8 mouse cellular contexts compared by ENCODE assay signal in the genomic region with DNA sequence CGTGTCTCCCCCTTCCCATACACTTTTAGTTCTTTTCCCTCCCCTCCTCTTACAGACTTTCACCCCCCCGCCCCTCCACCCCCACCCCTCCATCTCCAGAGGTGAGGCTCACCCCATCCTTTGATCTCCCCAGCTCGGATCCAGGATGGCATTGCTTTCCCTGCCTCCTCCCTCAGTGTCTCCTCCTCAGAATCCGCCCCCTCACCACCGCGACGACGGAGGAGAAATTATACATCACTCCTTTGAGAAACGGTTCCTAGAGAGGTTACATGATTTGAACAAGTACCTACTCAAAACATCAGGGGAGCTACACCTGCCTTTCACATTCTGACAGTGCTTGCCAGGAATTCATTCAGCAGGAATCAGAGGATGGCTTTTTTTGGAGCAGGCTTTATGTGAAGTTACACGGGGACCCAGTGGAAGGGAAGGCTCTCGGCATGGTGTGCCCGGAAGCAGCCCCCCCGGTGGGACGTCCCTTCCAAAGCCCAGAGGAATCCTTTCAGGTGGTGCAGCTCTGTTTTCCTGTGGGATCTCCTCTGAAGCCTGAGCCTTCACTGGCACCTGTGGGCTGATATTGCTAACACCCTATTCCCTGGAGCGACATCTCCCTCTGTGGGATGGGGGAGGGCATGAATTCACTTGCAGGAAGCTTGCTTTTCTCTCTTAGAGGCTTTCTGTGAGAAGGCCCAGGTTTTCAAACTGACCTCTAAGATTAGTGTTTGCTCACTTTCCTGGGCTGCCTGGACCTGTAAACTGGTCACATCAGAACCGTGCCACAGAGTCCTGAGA. TPM values are rescaled to one million over a fixed set of nuclear protein-coding genes. Genes with fewer than 3 reads are reported as not detected.
DNase-seq lines count a peak whose midpoint lies in the region; ATAC-seq and TF ChIP-seq lines count a peak whose summit lies in the region.

No protein-coding gene starts in this region.

- no peaks in the 10 kb centered on the region for H3K27me3 ChIP-seq in kidney, adult 2 months (replicated peaks; ENCODE audit: control insufficient read depth, insufficient read depth, low read length)
- no peaks in the 10 kb centered on the region for H3K27me3 ChIP-seq in embryonic facial prominence, embryonic 15.5 days
- peaks cover 2% of the 10 kb centered on the region; the same call in 1 of the 2 replicates for H3K27me3 ChIP-seq in intestine, embryonic 16.5 days (replicated peaks; ENCODE audit: control insufficient read depth, insufficient read depth, low read length)
- H3K27me3 ChIP-seq in midbrain, embryonic 15.5 days (replicated peaks), result 0 out of 2 replicates have a peak, but pooled peaks cover 2% of the 10 kb centered on the region

- no peak overlapping the region for H3K4me3 ChIP-seq in kidney, adult 2 months (ENCODE audit: insufficient read depth, low read depth, low read length)
- peak overlapping the region; percentile 18 for H3K4me3 ChIP-seq in embryonic facial prominence, embryonic 15.5 days (replicated peaks)
- H3K4me3 ChIP-seq in intestine, embryonic 16.5 days (ENCODE audit: low read length), result no peak overlapping the region
- H3K4me3 ChIP-seq in midbrain, embryonic 15.5 days, result peak overlapping the region; percentile 19

- no peak overlapping the region for H3K27ac ChIP-seq in kidney, adult 2 months (ENCODE audit: insufficient read depth, low read depth, low read length)
- H3K27ac ChIP-seq in embryonic facial prominence, embryonic 15.5 days (replicated peaks), result no peak overlapping the region
- H3K27ac ChIP-seq in intestine, embryonic 16.5 days (ENCODE audit: low read length), result no peak overlapping the region
- H3K27ac ChIP-seq in midbrain, embryonic 15.5 days, result peak overlapping the region; percentile 45; the same call in 1 of the 2 replicates

- peak overlapping the region; percentile 35 for H3K4me2 ChIP-seq in embryonic facial prominence, embryonic 15.5 days (replicated peaks)
- peak overlapping the region; percentile 38 for H3K4me2 ChIP-seq in intestine, embryonic 16.5 days (ENCODE audit: low read depth, low read length)
- H3K4me2 ChIP-seq in midbrain, embryonic 15.5 days, result peak overlapping the region; percentile 47

- TF ChIP-seq POLR2A in kidney, adult 2 months (IDR thresholded peaks at IDR 0.05; ENCODE audit: low read depth, low read length), result no peak

- no peaks in the 10 kb centered on the region for H3K4me1 ChIP-seq in kidney, adult 2 months (ENCODE audit: control insufficient read depth, insufficient read depth, low read length)
- H3K4me1 ChIP-seq in embryonic facial prominence, embryonic 15.5 days, result peaks cover 26% of the 10 kb centered on the region; the same call in 1 of the 2 replicates
- peaks cover 10% of the 10 kb centered on the region for H3K4me1 ChIP-seq in intestine, embryonic 16.5 days (ENCODE audit: control insufficient read depth, insufficient read depth, low read length)
- peaks cover 32% of the 10 kb centered on the region for H3K4me1 ChIP-seq in midbrain, embryonic 15.5 days

- H3K9me3 ChIP-seq in embryonic facial prominence, embryonic 15.5 days (replicated peaks), result 0 out of 2 replicates have a peak, but pooled peaks cover 2% of the 10 kb centered on the region
- no peaks in the 10 kb centered on the region for H3K9me3 ChIP-seq in intestine, embryonic 16.5 days (ENCODE audit: control insufficient read depth, low read length)
- no peaks in the 10 kb centered on the region for H3K9me3 ChIP-seq in midbrain, embryonic 15.5 days

- 8% methylated on average over 16 of the region's 16 CpGs for WGBS in kidney, adult 2 months
- 8% methylated on average over 16 of the region's 16 CpGs for WGBS in embryonic facial prominence, embryonic 15.5 days
- 11% methylated on average over 16 of the region's 16 CpGs for WGBS in intestine, embryonic 16.5 days
- 5% methylated on average over 16 of the region's 16 CpGs for WGBS in midbrain, embryonic 15.5 days

- H3K36me3 ChIP-seq in kidney, adult 2 months (ENCODE audit: control insufficient read depth, insufficient read depth, low read length), result no peaks in the 10 kb centered on the region
- no peaks in the 10 kb centered on the region for H3K36me3 ChIP-seq in embryonic facial prominence, embryonic 15.5 days
- H3K36me3 ChIP-seq in intestine, embryonic 16.5 days (ENCODE audit: control insufficient read depth, insufficient read depth, low read length), result no peaks in the 10 kb centered on the region
- H3K36me3 ChIP-seq in midbrain, embryonic 15.5 days (replicated peaks), result no peaks in the 10 kb centered on the region

- DNase-seq in kidney, adult 2 months, result no peak
- DNase-seq in kidney, adult 9 months, result no peak
- DNase-seq in urinary bladder, postnatal 36 days (ENCODE audit: low spot score in 2 of 2), result no peak
- DNase-seq in cerebellum, adult 8-10 months, result no peak
- no peak for DNase-seq in frontal cortex, postnatal 10 days (ENCODE audit: low spot score in 2 of 2)

- H3K9ac ChIP-seq in embryonic facial prominence, embryonic 15.5 days, result no peak overlapping the region
- H3K9ac ChIP-seq in intestine, embryonic 16.5 days (ENCODE audit: low read depth, low read length), result 0 out of 2 replicates have a peak overlapping the region, but pooled peaks have one; percentile 24
- no peak overlapping the region; the same call in 1 of the 2 replicates for H3K9ac ChIP-seq in midbrain, embryonic 15.5 days

- ATAC-seq in embryonic facial prominence, embryonic 15.5 days (ENCODE audit: insufficient number of reproducible peaks, low FRiP score, low TSS enrichment, low read depth), result no peak
- no peak for ATAC-seq in intestine, embryonic 16.5 days
- ATAC-seq in midbrain, embryonic 15.5 days (replicated peaks), result 0 out of 2 replicates have a peak, but pooled peaks have one; percentile 28

- TF ChIP-seq CTCF in kidney, adult 2 months (conservative IDR thresholded peaks at IDR 0.05; ENCODE audit: insufficient read depth, insufficient read length, low read depth, low read length), result peak; percentile 42

RNA-seq across cellular contexts. Expression of gene Bcl9, which starts 12.2 kb away (rescaled TPM):
- 7.6 and 9.0 TPM in 2 replicates for polyA plus RNA-seq in kidney, adult 2 months (2012; rRNA removed)
- 60.6 and 68.2 TPM in 2 replicates for polyA plus RNA-seq in embryonic facial prominence, embryonic 15.5 days (2015; fragmentation: Nextera tagmentation; extraction: Ambion mirVana)
- polyA plus RNA-seq in intestine, embryonic 16.5 days (2015; fragmentation: Nextera tagmentation; extraction: Ambion mirVana), result 35.9 and 37.4 TPM in 2 replicates
- 101 and 102 TPM in 2 replicates for polyA plus RNA-seq in midbrain, embryonic 15.5 days (2015; fragmentation: Nextera tagmentation; extraction: Ambion mirVana)

Comparison
In these comparisons a context has a peak if more than half of its experiments do, and no peak if none do; other contexts are left out.
1. H3K4me3 ChIP-seq: peak in embryonic facial prominence, embryonic 15.5 days (single experiment) and midbrain, embryonic 15.5 days (single experiment); none in kidney, adult 2 months (single experiment) and intestine, embryonic 16.5 days (single experiment).
2. Peak in every context shown above with its lines, with median percentiles within 50 percentile points of each other: H3K4me2 ChIP-seq.